7 mouse cellular contexts compared by ENCODE assay signal in genomic region chr7:49120488-49120864, GRCm38 (mm10).
DNase-seq lines count a peak whose midpoint lies in the region; ATAC-seq and TF ChIP-seq lines count a peak whose summit lies in the region.

No protein-coding gene starts in this region.

- H3K27me3 ChIP-seq in liver, embryonic 13.5 days = peaks cover 58% of the 10 kb centered on the region
- peaks cover 96% of the 10 kb centered on the region for H3K27me3 ChIP-seq in forebrain, embryonic 10.5 days (ENCODE audit: poor library complexity, severe bottlenecking)
- H3K27me3 ChIP-seq in hindbrain, postnatal 0 days (ENCODE audit: insufficient read depth, low read length) = no peaks in the 10 kb centered on the region

- DNase-seq in liver, embryonic 13.5 days = no peak
- no peak for DNase-seq in liver
- DNase-seq in forebrain, embryonic 10.5 days (ENCODE audit: extremely low spot score, low spot score) = no peak
- DNase-seq in hindbrain, postnatal 0 days (ENCODE audit: low spot score) = peak; percentile 40
- no peak for DNase-seq in adrenal gland, adult (ENCODE audit: inconsistent age in 2 of 2, low spot score in 1 of 2)

- no peak for TF ChIP-seq POLR2A in olfactory bulb, adult 2 months (IDR thresholded peaks at IDR 0.05; ENCODE audit: insufficient read depth, low read depth, low read length)

- 41% methylated on average over 6 of the region's 6 CpGs for WGBS in liver, embryonic 13.5 days (ENCODE audit: insufficient replicate concordance)
- WGBS in forebrain, embryonic 10.5 days = 51% methylated on average over 6 of the region's 6 CpGs
- WGBS in hindbrain, postnatal 0 days = 15% methylated on average over 6 of the region's 6 CpGs
- WGBS in olfactory bulb, adult 2 months = 28% methylated on average over 6 of the region's 6 CpGs

- peak overlapping the region; percentile 17; the same call in 1 of the 2 replicates for H3K4me2 ChIP-seq in liver, embryonic 13.5 days
- peak overlapping the region; percentile 65 for H3K4me2 ChIP-seq in hindbrain, postnatal 0 days (ENCODE audit: low read depth, low read length)

- ATAC-seq in liver, embryonic 13.5 days (ENCODE audit: low read depth) = no peak
- peak; percentile 55 for ATAC-seq in hindbrain, postnatal 0 days
- no peak for ATAC-seq in inflammation-experienced regulatory T-cells, adult 6 months

- H3K36me3 ChIP-seq in liver, embryonic 13.5 days = no peaks in the 10 kb centered on the region
- H3K36me3 ChIP-seq in forebrain, embryonic 10.5 days (replicated peaks) = no peaks in the 10 kb centered on the region
- H3K36me3 ChIP-seq in hindbrain, postnatal 0 days (ENCODE audit: insufficient read depth, low read length) = no peaks in the 10 kb centered on the region

- peaks cover 4% of the 10 kb centered on the region; the same call in 1 of the 2 replicates for H3K4me1 ChIP-seq in liver, embryonic 13.5 days (replicated peaks)
- H3K4me1 ChIP-seq in forebrain, embryonic 10.5 days = peaks cover 26% of the 10 kb centered on the region
- peaks cover 17% of the 10 kb centered on the region for H3K4me1 ChIP-seq in hindbrain, postnatal 0 days (ENCODE audit: insufficient read depth, low read length)
- H3K4me1 ChIP-seq in olfactory bulb, adult 2 months (ENCODE audit: control insufficient read depth, insufficient read depth, low read length) = peaks cover 26% of the 10 kb centered on the region

- TF ChIP-seq CTCF in hindbrain, postnatal 0 days (IDR thresholded peaks at IDR 0.05; ENCODE audit: low read depth) = no peak
- TF ChIP-seq CTCF in olfactory bulb, adult 2 months (IDR thresholded peaks at IDR 0.05; ENCODE audit: insufficient read depth, low read depth, low read length) = no peak

- H3K9me3 ChIP-seq in liver, embryonic 13.5 days (replicated peaks) = no peaks in the 10 kb centered on the region
- H3K9me3 ChIP-seq in forebrain, embryonic 10.5 days = no peaks in the 10 kb centered on the region
- no peaks in the 10 kb centered on the region for H3K9me3 ChIP-seq in hindbrain, postnatal 0 days (ENCODE audit: low read length)

- H3K4me3 ChIP-seq in liver, embryonic 13.5 days (replicated peaks) = no peak overlapping the region
- H3K4me3 ChIP-seq in forebrain, embryonic 10.5 days = peak overlapping the region; percentile 41
- peak overlapping the region; percentile 23 for H3K4me3 ChIP-seq in hindbrain, postnatal 0 days (ENCODE audit: low read length)
- peak overlapping the region; percentile 17 for H3K4me3 ChIP-seq in olfactory bulb, adult 2 months (ENCODE audit: insufficient read depth, low read depth, low read length)

- H3K9ac ChIP-seq in liver, embryonic 13.5 days = no peak overlapping the region
- H3K9ac ChIP-seq in hindbrain, postnatal 0 days (replicated peaks; ENCODE audit: low read length) = peak overlapping the region; percentile 10; the same call in 1 of the 2 replicates

- H3K27ac ChIP-seq in liver, embryonic 13.5 days = no peak overlapping the region
- H3K27ac ChIP-seq in forebrain, embryonic 10.5 days = peak overlapping the region; percentile 67
- H3K27ac ChIP-seq in hindbrain, postnatal 0 days = peak overlapping the region; percentile 74
- H3K27ac ChIP-seq in olfactory bulb, adult 2 months (ENCODE audit: insufficient read depth, low read depth, low read length) = no peak overlapping the region

Comparison
In these comparisons a context has a peak if more than half of its experiments do, and no peak if none do; other contexts are left out.
1. H3K27ac ChIP-seq: peak in forebrain, embryonic 10.5 days (single experiment) and hindbrain, postnatal 0 days (single experiment); none in liver, embryonic 13.5 days (single experiment) and olfactory bulb, adult 2 months (single experiment).